Mouse (Mus musculus) right cerebral cortex, postnatal 14 days (tissue): ENCODE data around the gene Hdac7.
A peak's percentile ranks its signal among the peaks of the same experiment; 100 is the strongest.

ENCODE experiments used
- DNase-seq: peaks from one replicate; pipeline ENCODE4 v3.0.0; 2022

The Hdac7 gene

DNA sequence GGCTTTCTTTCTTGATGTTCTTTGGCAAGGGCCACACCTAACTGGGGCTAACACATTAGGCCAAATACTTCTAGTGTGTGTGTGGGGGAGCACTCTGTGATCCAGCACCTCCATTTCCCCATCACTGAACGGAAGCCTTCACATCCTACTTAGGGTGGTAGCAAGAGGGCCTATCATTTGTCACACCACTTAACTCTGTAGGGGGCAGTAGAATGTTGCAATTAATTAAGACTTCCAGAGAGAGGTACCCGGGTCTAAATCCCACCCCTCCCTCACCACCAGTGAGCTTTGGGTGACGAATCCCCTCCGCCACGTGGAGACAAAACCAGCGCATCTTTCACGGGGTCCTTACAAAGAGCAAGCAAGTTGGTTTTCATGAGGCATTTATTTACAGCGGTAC is 9.8 kb upstream of the Hdac7 start:
- no peak for DNase-seq

DNA sequence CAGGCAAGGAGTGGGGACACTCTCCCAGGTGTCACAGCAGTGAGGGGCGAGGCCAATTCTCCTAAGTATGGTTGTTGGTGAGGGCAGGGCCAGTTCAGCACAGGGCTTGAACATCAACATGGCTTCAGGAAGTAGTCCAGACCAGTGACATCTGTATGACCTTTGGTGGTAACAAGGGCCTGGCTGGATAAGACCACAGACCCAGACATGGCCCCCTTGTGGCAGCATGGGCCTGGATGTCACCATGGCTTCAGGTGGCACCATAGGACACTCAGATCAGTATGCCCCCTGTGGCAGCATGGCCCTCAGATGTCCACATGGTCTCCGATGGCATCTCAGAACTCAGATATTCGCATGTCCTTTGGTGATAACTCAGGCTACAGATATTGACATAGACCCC is 8.0 kb upstream of the Hdac7 start:
- no peak for DNase-seq

DNA sequence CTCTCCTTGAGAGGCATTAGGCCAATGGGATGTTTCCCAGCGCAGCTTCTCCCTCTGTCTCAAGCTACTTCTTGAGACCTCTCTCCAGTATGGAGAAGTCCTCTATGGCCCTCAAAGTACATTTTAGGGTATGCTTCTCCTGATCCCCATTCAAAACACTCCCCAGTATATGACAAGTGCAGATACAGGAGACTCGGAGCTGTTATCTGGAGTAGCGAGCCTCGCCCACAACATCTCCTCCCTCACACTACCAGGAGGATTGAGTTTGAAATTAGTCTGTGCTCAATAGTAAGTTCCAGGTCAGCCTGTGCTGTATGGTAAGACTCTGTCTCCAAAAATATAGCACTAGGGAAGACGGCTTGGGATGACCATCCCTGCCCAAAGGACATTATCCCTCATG is 6.7 kb upstream of the Hdac7 start:
- no peak for DNase-seq

DNA sequence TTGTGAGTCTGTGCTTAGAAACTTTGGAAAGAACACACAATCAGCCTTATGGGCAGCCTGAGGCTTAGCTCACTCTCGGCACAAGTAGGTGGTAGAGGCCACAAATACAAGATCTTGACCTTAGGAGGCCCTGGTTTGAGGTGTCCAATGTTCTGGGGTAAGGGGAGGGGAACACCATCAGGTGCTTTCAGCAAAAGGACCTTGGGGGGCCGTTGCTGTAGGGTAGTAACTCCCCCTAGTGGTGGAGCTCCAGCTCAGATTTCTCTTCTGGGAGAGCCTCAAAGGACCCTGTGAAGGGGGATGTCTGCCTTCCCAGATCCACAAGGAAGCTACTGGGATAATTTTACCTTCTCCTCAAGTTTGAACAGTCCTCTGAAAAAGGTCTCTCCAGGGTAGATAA is 6.1 kb upstream of the Hdac7 start:
- DNase-seq, result no peak

DNA sequence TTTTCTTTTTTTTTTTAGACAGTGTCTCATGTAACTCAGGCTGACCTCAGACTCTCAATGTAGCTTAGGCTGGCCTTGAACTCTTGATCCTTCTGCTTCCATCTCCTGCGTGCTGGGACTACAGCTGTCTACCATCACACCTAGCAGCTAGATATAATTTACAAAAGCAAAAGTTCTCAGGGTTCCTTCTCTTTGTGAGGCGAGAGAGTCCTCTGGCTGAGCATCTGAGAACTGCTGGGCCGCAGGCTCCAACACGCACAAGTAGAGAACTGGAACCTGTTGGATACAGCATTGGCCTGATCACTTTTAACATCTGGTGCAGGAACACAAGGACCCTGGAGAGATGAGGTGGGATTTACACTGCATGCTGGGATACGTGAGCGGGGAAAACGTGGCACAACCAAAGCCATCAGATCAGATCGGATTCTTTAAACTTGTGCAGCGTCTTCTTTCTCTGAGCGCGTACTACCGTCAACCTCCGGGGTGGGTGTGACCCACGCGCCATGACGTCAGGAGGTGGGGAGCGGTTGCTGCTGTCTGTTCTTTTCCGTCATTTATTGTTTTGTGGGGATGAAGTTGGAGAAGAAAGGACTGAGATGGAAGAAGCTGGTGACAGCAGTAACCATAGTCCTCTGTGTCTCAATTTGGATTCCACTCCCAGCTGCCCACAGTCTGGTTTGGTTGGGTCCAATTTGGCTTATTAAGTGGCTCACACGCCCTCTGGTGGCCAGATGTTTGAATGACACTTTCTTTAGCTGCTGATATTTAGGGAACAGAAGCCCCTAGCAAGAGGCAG is 5.0 kb upstream of the Hdac7 start:
- peak; percentile 75 for DNase-seq

DNA sequence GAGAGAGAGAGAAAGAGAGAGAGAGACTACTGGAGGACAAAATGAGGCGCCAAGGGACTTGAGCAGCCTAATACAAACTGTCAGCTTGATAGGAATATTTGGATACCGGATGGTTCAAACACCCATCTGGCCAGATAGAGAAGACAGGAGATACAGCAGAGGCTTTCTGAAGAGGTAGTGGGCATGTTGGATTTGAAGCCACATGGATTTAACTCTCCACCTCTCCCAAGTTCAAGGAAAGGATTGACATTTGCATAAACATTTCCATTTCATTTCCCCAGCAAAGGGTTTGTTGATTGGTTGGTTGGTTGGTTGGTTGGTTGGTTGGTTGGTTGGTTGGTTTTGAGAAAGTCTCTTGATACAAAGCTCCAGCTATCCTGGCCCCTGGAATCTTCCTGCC is 3.6 kb upstream of the Hdac7 start:
- no peak for DNase-seq

DNA sequence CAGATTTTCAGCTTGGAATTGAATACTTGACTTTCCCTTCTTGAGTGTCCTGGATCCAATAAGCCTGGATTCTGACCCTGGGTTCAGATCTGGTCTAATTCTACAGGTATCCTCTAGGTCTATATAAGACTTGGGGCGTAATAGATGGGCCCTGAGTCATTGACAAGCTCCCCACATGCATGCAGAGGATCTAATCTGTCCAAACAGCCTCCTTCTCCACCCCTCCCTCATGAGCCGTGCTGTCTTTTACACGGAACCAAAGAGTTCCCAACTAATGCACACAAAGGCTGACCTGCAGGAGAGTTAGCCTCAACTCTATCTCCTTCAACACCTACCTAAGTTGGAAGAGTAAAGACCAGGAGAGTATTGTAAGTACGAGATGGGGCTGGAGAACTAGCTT is 3.0 kb upstream of the Hdac7 start:
- DNase-seq, result no peak

DNA sequence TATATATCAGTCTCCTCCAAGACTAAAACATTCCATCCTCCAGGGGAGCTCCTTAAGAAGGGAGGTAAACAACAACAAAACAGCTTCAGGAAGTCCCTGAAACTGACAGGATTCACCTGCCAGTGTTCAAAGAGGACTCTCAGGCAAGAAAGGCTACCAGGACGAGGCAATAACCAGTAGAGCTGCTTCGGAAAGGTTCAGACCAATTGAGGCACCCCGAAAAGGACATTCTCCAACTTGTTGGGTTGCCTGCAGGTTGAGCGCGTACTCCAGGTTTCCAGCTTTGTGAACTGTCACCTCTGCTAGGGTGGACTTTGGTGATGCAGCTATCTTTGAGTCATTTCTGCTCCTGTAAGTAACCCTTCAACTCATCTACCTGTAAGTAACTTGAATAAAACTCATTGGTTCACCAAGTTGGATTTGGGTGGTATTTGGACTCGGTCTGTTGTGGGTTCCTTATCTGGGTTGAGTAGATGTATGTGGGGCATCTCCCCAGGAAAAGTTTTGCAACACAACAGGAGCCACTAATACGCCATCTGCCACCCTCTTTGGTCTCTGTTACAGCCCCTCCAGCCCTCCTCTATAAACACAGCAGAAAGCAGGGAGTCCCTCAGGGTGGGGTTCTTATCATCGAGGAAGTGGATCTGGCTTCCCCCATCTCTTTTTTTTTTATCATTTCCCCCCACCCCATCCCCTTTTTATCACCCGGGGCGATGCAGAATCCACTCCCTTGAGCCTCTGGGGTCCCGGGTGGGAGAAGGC is 2.0 kb upstream of the Hdac7 start:
- no peak for DNase-seq

DNA sequence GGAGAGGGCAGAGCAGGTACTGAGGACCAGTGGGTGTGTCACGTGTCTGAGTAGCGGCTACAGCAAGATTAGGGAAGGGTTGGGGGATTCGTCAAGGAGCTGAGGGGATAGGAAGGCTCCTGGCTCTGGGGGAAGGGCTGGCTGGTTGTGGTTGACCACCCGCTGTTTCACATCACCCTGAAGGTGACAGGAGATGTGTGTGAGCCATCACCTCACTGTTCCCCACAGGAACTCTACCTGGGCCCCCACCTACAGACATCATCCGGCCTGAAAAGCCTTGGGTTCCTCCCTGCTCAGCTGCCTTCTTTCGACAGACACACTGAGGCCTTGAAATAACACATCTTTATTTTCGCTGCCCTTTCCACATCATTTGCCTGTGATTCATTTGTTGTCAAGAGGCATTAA is 1.1 kb downstream of the Hdac7 start:
- no peak for DNase-seq

DNA sequence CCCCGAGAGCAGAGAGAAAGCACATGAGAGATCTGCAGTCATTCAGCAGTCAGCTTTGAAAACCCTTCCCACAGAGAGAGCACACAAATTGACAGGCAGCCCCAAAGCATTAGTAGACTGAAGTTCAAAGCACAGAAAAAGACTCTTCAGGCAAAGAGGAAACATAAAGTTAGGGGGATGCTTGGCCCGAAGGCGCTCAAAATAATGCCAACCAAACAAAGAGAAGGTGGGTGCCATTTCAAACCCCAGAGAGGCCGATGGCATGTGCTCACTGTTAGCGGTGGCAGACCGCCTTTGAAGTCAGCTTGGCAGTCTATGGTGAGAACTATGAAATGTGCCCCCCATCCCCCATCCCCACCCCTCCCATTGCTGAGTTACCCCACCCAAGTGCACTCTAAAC is 2.2 kb downstream of the Hdac7 start:
- no peak for DNase-seq

DNA sequence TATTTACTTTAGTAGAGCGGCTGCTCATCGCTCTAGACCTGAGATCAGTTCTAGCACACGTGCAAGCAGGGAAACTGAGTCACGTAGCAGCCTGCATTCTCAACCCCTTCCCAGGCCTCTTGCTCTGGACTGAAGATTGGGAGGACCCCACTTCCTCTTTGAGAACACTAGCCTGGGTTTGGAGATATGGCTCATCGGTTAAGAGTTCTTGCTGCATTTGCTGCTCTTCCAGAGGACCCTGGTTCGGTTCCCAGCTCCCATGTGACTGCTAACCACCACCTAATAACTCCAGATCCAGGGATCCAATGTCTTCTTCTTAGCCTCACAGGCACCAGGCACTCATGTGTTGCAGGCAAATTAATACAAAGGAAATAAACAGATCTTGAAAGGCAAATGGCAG is 2.9 kb downstream of the Hdac7 start:
- DNase-seq, result no peak

DNA sequence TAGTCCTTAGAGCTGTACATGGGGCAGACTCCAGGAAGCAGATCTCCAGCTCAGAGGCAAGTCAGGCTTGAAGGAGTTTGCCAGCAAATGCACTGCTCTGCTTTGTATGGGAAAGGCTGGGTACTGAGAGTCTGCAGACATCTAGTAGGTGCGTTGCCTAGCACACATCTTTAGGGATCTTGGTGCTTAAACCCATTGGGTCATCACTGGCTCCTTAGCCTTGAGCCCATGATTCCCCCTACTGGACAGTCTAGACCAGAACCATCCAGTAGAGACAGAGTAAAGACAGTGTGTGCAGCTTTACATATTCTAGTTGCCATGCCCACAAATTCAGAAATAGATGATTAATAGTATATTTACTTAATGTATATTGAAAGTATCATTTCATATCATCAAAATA is 3.5 kb downstream of the Hdac7 start:
- no peak for DNase-seq

DNA sequence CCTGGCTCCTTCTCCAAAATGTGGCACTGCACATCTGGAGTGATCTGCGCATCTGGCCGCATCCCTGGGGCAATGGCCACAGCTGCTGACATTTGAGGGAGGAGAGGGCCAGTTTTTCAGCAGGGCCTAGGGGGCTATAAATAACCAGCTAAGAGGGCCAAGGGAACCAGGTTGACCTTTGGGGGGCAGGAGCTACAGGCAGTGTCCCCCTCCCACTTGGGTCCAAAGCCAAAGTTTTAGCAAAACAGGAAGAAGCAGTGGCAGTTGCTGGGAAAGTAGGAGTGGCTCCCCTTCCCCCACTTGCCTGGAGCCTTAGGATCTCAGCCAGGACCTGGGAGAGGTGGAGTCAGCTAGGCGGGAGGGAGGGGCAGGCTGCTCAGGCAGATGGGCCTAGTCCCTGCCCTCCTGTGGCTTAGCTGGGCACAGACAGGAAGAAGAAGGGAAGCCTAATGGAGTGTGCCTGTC is 4.3 kb downstream of the Hdac7 start:
- no peak for DNase-seq

DNA sequence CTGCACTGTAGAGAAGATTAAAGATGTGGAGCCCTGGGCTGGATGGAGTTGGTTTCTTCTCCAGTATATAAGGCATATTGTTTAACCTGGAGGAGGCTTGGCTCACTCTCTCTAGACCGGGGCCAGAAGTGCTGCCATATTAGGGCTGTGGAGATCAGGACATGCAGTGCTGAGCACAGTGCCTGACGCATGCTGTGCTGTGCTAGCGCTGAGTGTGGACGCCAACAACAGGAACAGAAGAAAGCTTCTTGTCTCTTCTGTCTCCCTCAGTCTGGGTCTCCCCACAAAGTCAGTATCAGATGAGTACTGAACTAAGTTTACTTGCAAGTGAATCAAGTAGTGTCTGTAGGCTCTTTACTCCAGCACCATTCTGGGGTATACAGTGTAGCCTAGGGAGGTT is 4.8 kb downstream of the Hdac7 start:
- no peak for DNase-seq

DNA sequence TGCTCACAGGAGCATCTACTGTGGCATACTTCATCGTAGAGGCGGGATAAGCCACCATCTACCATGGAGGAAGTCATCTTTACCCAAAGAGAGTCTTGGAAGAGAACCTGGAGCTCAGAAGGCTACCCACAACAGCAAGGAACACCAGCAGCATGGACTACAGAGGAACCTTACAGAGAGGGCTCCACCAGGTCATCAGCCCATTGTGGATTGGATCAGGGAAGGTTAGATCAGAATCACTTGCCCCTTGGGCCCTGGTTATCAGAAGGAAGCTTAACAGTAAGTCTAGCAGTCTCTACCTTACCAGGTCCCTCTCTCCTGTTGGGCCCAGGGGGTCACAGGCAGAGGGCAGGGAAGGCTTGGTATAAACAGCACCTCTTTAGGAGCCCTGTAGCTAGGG is 5.3 kb downstream of the Hdac7 start:
- DNase-seq, result no peak

DNA sequence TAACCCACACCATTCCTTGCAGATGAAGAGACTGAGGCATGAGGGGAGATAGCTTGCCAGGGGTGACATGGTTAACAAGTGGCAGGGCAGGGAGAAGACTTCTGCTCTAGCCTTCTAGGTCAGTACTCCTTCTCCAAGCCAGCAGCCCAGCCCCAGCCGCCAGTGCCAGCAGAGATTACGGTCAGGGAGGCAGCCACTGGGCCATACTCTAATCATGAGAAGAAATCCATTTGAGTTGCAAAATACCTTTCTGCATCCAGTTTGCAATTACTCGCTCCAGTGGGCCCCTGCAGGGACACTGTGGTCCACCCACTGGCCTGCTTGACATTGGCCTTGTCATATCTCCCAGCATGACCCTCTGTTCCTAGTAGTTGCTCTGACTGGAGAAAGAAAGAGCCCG is 5.9 kb downstream of the Hdac7 start:
- DNase-seq, result no peak

DNA sequence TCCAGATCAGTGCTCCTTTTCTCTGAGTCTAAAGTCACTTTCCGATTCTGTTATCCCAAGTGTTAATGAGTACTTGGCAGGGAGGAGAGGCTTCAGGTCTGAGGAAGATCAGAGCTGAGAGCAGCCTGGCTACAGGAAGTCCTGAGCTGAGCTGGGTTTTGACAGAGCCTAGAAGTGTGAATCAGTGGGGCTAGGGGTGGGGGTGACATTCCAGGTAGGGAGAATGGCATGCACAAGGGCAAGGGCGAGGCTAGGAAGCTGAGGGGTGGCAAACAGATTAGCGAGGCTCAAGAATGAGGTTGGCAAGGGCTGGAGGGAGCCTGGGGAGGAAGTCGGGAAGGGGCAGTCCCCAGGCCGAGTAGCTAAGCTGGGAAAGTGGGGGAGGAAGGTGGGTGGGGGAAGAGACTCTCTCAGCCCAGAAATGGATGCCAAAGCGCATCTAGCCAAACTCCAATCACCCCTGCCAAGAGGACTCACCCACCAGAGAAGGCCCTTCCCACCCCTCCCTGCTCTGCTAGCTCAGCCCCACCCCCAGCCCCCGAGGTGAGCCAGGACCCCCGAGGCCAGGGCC is 6.7 kb downstream of the Hdac7 start:
- no peak for DNase-seq

DNA sequence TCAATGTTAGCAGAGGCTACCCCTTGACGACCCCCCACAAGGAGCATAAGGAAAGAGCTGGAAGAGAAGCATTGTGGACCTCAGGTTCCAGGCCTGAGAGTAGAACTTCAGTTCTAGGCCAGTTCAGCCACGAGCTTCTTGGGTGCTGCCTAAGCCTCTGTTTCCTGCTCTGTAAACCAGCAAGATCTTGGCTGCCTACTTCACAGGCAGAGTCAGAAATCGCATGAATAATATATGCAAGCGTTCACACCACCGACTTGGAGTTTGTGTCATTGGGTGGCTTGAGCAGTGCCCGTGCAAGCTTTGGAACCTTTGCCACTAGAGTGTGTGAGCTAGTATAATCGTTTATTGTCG is 7.4 kb downstream of the Hdac7 start:
- no peak for DNase-seq

DNA sequence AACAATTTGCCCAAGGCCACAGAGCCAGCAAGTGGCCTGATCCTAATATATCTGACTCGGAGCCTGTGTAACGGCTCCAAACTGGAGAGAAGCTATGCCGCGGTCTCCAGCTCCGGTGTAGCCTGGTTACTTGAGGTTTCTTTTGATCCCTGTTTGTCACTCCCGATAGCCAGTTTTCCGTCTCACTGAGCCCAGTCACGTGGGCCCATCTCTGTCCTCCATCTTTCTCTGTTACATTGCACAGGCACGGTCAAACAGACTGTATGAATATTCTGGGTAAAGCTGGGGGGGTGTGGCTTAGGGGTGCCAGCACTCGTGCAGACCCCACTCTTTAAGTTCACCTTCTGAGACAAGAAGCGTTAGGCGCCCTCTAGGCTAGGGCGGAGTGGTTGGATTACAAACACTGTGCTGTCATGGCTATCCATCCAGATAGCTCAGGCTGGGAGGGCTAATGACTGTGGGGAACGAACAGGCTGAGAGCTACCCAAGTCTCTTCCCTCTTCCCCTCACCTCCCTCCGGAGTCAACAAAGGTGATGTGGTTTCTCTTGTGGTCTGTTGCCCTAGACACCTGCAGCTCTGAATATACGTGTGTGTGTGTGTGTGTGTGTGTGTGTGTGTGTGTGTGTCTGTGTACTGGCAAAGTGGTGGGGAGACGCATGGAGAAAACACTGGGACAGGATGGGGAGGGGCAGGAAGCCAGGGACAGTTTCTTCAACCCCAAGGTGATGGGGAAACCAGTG is 8.0 kb downstream of the Hdac7 start:
- DNase-seq, result no peak

DNA sequence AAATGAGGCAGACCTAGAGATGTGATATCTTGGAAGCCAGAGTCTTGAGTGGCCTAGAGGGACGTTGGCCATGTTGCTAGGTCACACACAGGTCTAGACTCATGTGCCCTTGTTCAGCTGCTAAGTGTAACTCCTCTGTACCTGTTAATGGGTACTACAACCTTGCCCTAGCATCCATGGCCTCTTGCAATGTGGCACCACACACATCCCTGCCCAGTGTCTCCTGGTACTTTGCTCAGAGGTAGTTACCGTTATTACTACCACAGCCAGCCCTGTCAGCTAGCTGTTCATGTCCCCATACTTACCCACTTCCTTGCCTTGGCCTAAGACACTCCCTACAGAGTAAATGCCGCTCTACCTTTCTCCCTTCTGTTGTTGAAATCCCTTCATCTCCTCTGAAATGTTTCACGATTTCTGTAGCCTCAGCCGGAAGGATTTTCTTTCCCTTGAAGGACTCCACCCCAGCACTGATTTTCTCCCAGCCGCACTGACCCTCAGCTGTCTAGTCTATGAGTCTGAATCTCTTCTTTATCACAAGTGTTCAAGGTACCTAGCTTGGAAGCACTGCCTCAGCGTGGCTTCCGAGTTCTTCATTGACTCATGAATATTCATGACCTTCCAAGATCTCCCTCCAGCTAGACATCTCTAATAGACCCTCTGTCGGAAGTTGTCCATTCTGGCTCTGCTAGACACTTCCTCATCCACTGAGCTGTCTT is 11.4 kb downstream of the Hdac7 start:
- no peak for DNase-seq

DNA sequence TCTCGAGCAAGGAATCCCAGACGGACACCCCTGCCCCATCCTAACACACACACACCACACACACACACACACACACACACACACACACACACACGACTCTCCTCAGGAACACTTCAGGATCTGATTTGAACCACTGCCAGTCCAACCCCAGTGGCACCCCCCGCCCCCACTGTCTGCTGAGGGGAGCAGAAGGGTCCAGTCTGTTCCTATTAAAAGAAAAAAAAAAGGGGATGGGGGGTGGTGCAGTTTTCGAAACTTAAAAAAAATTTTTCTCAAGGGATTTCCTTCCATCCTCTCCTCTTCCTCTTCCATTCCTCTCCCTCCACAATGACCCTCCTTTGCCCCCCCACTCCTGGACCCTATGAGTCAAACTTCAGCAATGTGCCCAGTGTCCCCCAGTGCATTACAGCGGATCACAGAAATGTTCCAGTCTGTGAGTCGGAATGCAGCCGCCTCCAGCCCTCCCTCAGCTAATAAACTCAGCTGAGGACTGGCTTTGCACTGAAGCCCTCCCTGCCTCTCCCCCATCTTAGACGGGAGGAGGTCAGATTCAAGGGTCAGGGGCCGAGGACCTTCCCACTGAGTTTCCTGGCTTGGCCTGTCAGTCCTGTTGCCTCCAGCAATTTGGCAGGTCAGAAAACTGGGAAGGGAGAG is 12.2 kb downstream of the Hdac7 start:
- no peak for DNase-seq

DNA sequence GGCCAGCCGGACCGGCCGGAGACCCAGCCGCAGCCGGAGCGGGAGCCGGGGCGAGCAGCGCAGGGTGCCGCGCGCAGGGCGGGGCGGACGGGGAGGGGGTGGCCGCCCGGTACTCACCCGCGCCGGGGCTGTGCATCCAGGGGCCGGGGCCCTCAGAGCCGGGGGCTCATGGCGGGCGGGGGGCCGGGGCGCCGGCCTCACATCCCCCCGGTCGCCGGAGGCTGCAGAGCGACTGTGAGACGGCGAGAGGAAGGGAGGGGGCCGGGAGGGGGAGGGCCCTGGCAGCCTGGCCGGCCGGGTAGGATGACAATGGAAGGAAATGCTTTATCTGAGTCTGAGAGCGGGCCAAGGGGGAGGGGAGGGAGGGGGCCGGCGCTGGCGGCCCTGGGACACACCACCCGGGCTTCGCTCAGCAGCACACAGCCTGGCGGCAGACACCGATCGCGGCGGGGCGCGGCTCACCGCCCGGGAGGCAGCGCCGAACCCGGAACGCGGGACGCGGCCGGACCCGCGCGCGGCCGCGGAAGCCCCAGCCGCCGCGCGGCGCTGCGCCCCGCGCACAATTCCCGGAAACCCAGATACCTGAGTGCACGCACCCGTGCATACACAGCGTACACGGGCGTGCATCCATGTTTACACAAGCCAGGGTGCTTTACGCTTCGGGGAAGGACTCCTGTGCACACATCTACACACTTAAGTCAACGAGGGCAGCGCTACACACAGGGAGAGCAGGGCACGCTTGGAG is 12.9 kb downstream of the Hdac7 start:
- peak; percentile 44 for DNase-seq
